Mouse (Mus musculus) heart, embryonic 10.5 days (tissue): Measurements from ENCODE around the gene Hsph1. TPM values are rescaled to one million over a fixed set of nuclear protein-coding genes. Genes with fewer than 3 reads are reported as not detected.

Experiments used
- DNase-seq: peaks from one replicate; pipeline ENCODE4 v3.0.0-alpha.2; 2017; ENCODE audit warnings: low spot score
- H3K27ac ChIP-seq: fragments of 300-500 bp; sonication (generic); 2 replicates; pipeline ENCODE4 v1.5.1; 2016; ENCODE audit warnings: mild to moderate bottlenecking
- H3K27me3 ChIP-seq: fragments of 300-500 bp; sonication (generic); 2 replicates; pipeline ENCODE4 v1.6.1; 2016; ENCODE audit warnings: mild to moderate bottlenecking; ENCODE audit not compliant: poor library complexity, insufficient read depth, severe bottlenecking
- H3K36me3 ChIP-seq: fragments of 300-500 bp; sonication (generic); 2 replicates; pipeline ENCODE4 v1.6.1; 2016; ENCODE audit warnings: mild to moderate bottlenecking, moderate library complexity
- H3K4me1 ChIP-seq: fragments of 300-500 bp; sonication (generic); 2 replicates; pipeline ENCODE4 v1.6.1; 2016; ENCODE audit warnings: mild to moderate bottlenecking
- H3K4me3 ChIP-seq: fragments of 300-500 bp; sonication (generic); 2 replicates; pipeline ENCODE4 v1.5.1; 2016; ENCODE audit warnings: mild to moderate bottlenecking, moderate library complexity
- H3K9me3 ChIP-seq: fragments of 300-500 bp; sonication (generic); 2 replicates; pipeline ENCODE4 v1.6.1; 2016; ENCODE audit warnings: mild to moderate bottlenecking, moderate library complexity
- WGBS: fragments of 180-500 bp; shearing (Covaris S2); methylation state at CpG from one replicate; pipeline ENCODE4 v1.1.7; 2016; 5-methylcytosine and 5-hydroxymethylcytosine counted together
- polyA plus RNA-seq: library from polyadenylated mRNA; unstranded; fragments of >200 nt; fragmentation: Nextera tagmentation; extraction: Ambion mirVana; gene quantifications from 2 replicates; pipeline ENCODE4 v1.2.1, GENCODE M21; 2016

Hsph1 gene
- polyA plus RNA-seq, 1 experiment from 2014 or later, result 82.7 TPM

GRCm38 (mm10) chr5:149603241-149603640 lies 32.9 kb downstream of the Hsph1 start:
- H3K27ac ChIP-seq, result no peak overlapping the region
- no peaks in the 10 kb centered on the region for H3K4me1 ChIP-seq
- no peaks in the 10 kb centered on the region for H3K36me3 ChIP-seq
- no peak overlapping the region for H3K4me3 ChIP-seq
- 74% methylated on average over 3 of the region's 3 CpGs for WGBS
- DNase-seq, result no peak
- H3K9me3 ChIP-seq, result no peaks in the 10 kb centered on the region
- 0 out of 2 replicates have a peak, but pooled peaks cover 8% of the 10 kb centered on the region for H3K27me3 ChIP-seq

- Histone ChIP-seq H3K27me3 (0 out of 2 replicates have a peak, but pooled peaks cover 8% of the 10 kb centered on the region), H3K4me1 (no peaks in the 10 kb centered on the region), H3K36me3 (no peaks in the 10 kb centered on the region), H3K4me3 (no peak overlapping the region), H3K9me3 (no peaks in the 10 kb centered on the region), H3K27ac (no peak overlapping the region)
- DNase-seq, result no peak
- WGBS, result 83% methylated on average over 3 of the region's 3 CpGs
These were observed 34.2 kb downstream of the Hsph1 start for GRCm38 (mm10) chr5:149601996-149602395.

DNA sequence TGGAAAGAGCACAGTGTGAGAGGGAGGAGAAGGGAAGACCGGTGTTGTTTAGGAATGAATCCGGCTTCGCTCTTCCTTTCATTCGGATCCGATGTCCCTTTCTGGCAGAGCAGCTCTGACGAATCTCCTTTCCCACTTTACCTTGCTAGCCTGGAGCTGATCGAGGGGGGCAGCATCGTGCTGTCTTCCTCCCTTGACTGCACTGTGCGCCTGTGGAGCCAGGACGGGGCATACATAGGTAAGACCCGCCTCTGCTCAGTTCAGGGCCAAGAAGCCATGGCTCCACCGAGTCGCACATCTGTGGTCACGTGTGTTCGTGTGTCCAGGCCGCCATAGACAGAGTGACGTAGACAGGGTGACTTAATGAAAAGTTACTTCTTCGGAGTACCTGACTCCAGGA lies 38.8 kb downstream of the Hsph1 start:
- Histone ChIP-seq H3K27ac (no peak overlapping the region), H3K4me3 (0 out of 2 replicates have a peak overlapping the region, but pooled peaks have one; percentile 12), H3K36me3 (no peaks in the 10 kb centered on the region), H3K9me3 (no peaks in the 10 kb centered on the region), H3K27me3 (0 out of 2 replicates have a peak, but pooled peaks cover 8% of the 10 kb centered on the region), H3K4me1 (no peaks in the 10 kb centered on the region)
- DNase-seq, result no peak
- WGBS, result 39% methylated on average over 18 of the region's 18 CpGs

- H3K36me3 ChIP-seq, result no peaks in the 10 kb centered on the region
- DNase-seq, result no peak
- 0 out of 2 replicates have a peak, but pooled peaks cover 9% of the 10 kb centered on the region for H3K4me1 ChIP-seq
- H3K27ac ChIP-seq, result no peak overlapping the region
- no peaks in the 10 kb centered on the region for H3K9me3 ChIP-seq
- no peak overlapping the region for H3K4me3 ChIP-seq
- 80% methylated on average over 3 of the region's 3 CpGs for WGBS
- H3K27me3 ChIP-seq, result 0 out of 2 replicates have a peak, but pooled peaks cover 2% of the 10 kb centered on the region
These were observed 42.0 kb downstream of the Hsph1 start for GRCm38 (mm10) chr5:149594215-149594614.

DNA sequence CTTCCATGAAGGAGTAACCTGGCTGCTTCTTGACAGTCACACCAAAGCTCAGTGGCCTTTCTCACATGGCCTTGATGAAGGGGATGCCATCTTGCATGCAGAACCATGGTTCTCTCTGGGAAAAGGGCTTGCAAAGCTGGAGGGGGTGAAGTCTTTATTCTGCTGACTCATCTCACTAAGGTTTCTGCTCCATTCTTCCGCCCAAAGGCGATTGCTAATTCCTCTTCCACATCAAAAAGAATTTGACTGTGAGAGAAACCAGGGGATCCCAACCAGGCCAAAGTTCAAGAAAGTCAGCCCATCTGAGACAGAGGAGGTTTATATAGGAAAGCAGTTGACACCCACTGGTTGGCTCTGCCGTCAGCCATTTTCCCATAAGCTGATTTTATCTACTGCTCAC lies 46.2 kb downstream of the Hsph1 start:
- no peaks in the 10 kb centered on the region for H3K36me3 ChIP-seq
- 51% methylated on average over 3 of the region's 3 CpGs for WGBS
- H3K4me1 ChIP-seq, result peaks cover 20% of the 10 kb centered on the region; the same call in 1 of the 2 replicates
- H3K9me3 ChIP-seq, result no peaks in the 10 kb centered on the region
- H3K27ac ChIP-seq, result no peak overlapping the region
- H3K27me3 ChIP-seq, result no peaks in the 10 kb centered on the region
- H3K4me3 ChIP-seq, result no peak overlapping the region
- DNase-seq, result no peak

DNA sequence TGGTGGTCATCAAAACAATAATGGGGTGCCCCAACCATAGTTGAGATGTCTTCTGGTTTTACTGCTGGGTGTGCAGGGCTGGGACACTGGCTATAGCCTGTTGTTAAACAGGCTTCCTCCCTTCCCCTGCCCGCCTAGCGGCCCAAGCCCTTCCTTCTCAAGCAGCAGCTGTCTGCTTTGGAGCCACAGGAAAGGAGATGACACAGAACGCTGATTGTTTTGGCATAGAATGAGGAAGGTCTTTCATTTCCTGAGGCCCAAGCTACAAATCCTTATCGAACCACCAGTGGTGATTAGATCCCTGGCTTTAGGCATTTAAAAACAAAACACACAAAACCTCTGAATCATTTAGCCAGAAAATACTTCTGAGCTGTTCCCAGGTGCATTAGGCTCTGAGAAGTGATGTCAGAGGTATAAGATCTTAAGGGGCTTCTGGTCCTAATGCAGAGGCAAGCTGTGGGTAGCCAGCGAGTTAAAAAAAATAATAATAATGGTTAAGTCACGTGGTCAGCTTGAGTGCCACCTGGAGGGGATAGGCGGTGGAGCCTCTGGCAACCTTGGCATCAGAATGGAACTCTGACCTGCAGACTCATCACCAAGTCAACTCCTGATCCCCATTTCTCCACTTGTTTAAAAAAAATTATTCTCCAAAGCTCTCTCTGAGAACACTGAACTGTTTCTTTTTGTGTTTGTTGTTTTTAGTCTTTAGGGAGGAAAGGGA lies 47.2 kb downstream of the Hsph1 start:
- Histone ChIP-seq H3K27me3 (no peaks in the 10 kb centered on the region), H3K4me1 (peaks cover 20% of the 10 kb centered on the region; the same call in 1 of the 2 replicates), H3K9me3 (no peaks in the 10 kb centered on the region), H3K4me3 (no peak overlapping the region), H3K27ac (0 out of 2 replicates have a peak overlapping the region, but pooled peaks have one; percentile 8), H3K36me3 (no peaks in the 10 kb centered on the region)
- 46% methylated on average over 7 of the region's 7 CpGs for WGBS
- no peak for DNase-seq

GRCm38 (mm10) chr5:149587327-149587895 lies 48.8 kb downstream of the Hsph1 start:
- no peaks in the 10 kb centered on the region for H3K36me3 ChIP-seq
- no peaks in the 10 kb centered on the region for H3K27me3 ChIP-seq
- peaks cover 20% of the 10 kb centered on the region; the same call in 1 of the 2 replicates for H3K4me1 ChIP-seq
- no peak overlapping the region for H3K27ac ChIP-seq
- no peaks in the 10 kb centered on the region for H3K9me3 ChIP-seq
- WGBS, result 75% methylated on average over 11 of the region's 11 CpGs
- no peak for DNase-seq
- H3K4me3 ChIP-seq, result no peak overlapping the region

DNA sequence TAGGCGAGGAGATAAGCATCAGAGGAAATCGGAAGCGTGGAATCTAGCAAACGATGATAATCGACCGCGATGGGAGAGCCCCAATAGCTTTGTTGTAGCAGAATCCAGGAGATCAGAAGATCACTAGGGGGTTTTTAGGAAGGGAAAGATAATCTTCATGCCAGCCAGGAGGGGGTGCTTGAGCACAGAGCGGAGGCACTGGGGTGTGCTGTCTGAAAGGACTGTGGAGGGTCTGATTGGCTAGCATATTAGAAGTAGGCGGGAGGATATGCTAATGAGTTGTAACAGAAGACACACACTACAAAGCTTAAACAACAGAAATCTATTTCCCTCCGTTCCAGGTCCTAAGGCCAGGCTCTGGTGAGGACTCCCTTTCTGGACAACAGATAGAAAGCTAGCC lies 50.3 kb downstream of the Hsph1 start:
- Histone ChIP-seq H3K9me3 (no peaks in the 10 kb centered on the region), H3K4me1 (peaks cover 20% of the 10 kb centered on the region; the same call in 1 of the 2 replicates), H3K4me3 (no peak overlapping the region), H3K27ac (no peak overlapping the region), H3K36me3 (no peaks in the 10 kb centered on the region), H3K27me3 (no peaks in the 10 kb centered on the region)
- WGBS, result 47% methylated on average over 10 of the region's 10 CpGs
- no peak for DNase-seq

GRCm38 (mm10) chr5:149585231-149585630 lies 50.9 kb downstream of the Hsph1 start:
- no peak overlapping the region for H3K4me3 ChIP-seq
- DNase-seq, result no peak
- H3K36me3 ChIP-seq, result no peaks in the 10 kb centered on the region
- H3K9me3 ChIP-seq, result no peaks in the 10 kb centered on the region
- H3K27ac ChIP-seq, result no peak overlapping the region
- peaks cover 19% of the 10 kb centered on the region; the same call in 1 of the 2 replicates for H3K4me1 ChIP-seq
- 79% methylated on average over 1 of the region's 1 CpGs for WGBS
- H3K27me3 ChIP-seq, result no peaks in the 10 kb centered on the region

- no peak overlapping the region for H3K4me3 ChIP-seq
- WGBS, result 68% methylated on average over 8 of the region's 8 CpGs
- no peaks in the 10 kb centered on the region for H3K27me3 ChIP-seq
- DNase-seq, result no peak
- no peaks in the 10 kb centered on the region for H3K9me3 ChIP-seq
- peaks cover 11% of the 10 kb centered on the region; the same call in 1 of the 2 replicates for H3K4me1 ChIP-seq
- H3K36me3 ChIP-seq, result no peaks in the 10 kb centered on the region
- H3K27ac ChIP-seq, result no peak overlapping the region
These were observed 52.0 kb downstream of the Hsph1 start for GRCm38 (mm10) chr5:149584154-149584655.

DNA sequence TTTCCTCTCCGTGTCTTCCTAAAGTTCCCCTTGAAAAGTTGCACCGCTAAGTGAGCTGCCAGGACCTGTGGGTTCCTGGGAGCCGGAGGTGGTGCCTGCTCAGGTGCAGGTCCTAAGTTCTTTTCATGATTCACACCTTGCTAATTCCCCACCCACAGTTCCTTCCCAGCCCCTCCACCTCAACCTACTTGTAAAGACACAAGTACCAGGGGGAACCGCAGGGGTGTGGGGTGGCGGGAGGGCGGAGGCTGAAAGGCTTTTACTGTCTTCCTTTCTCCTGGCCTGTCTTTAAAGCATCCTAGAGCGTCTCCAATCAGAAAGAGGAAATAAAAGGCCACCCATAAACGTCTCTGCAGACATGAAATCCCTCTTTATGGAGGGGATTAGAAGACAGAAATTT lies 52.7 kb downstream of the Hsph1 start:
- peaks cover 5% of the 10 kb centered on the region; the same call in 1 of the 2 replicates for H3K4me1 ChIP-seq
- no peak overlapping the region for H3K4me3 ChIP-seq
- WGBS, result 25% methylated on average over 8 of the region's 8 CpGs
- DNase-seq, result no peak
- H3K36me3 ChIP-seq, result no peaks in the 10 kb centered on the region
- H3K9me3 ChIP-seq, result no peaks in the 10 kb centered on the region
- no peaks in the 10 kb centered on the region for H3K27me3 ChIP-seq
- no peak overlapping the region for H3K27ac ChIP-seq

DNA sequence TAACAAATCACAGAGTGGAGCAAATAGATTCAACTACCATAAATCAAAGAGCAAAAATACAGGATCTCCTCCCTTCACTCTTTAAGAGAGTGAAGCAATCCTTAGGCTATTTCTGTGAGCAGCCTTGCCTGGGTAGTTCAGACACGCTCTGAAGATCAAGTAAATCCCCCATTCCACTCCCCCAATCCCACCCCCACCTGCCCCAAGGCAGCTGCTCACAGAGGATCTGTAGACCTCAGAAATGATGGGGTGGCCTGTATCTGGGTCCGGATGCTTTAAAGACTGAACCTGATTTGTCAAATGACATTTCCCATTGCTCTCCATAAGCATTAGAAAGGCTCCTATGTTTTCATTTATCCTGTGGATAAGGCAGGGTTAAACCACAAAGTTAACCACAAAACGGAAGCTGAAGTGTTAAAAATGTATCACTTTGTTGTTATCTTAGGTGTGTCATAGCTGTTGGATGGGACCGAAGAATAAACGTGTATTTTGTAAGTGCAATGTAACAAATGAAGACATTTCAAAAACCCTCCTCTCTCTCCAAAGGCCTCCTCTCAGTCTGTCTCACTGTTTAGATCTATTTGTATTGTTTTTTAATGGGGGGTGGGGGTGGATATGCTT lies 53.4 kb downstream of the Hsph1 start:
- 0 out of 2 replicates have a peak, but pooled peaks cover under 1% of the 10 kb centered on the region for H3K4me1 ChIP-seq
- WGBS, result 62% methylated on average over 5 of the region's 5 CpGs
- no peaks in the 10 kb centered on the region for H3K36me3 ChIP-seq
- no peaks in the 10 kb centered on the region for H3K9me3 ChIP-seq
- no peaks in the 10 kb centered on the region for H3K27me3 ChIP-seq
- DNase-seq, result no peak
- H3K4me3 ChIP-seq, result no peak overlapping the region
- H3K27ac ChIP-seq, result no peak overlapping the region

GRCm38 (mm10) chr5:149577449-149577848 lies 58.7 kb downstream of the Hsph1 start:
- DNase-seq, result no peak
- Histone ChIP-seq H3K4me3 (no peak overlapping the region), H3K4me1 (peaks cover 10% of the 10 kb centered on the region), H3K27ac (no peak overlapping the region), H3K36me3 (no peaks in the 10 kb centered on the region), H3K9me3 (no peaks in the 10 kb centered on the region), H3K27me3 (no peaks in the 10 kb centered on the region)
- 33% methylated on average over 10 of the region's 10 CpGs for WGBS
